Mouse (Mus musculus): ENCODE results near the gene Atp6v0b. TPM values are rescaled to one million over a fixed set of nuclear protein-coding genes. Genes with fewer than 3 reads are reported as not detected.

Atp6v0b gene
- polyA plus RNA-seq, 1 experiment from 2014 or later = 346 TPM

DNA sequence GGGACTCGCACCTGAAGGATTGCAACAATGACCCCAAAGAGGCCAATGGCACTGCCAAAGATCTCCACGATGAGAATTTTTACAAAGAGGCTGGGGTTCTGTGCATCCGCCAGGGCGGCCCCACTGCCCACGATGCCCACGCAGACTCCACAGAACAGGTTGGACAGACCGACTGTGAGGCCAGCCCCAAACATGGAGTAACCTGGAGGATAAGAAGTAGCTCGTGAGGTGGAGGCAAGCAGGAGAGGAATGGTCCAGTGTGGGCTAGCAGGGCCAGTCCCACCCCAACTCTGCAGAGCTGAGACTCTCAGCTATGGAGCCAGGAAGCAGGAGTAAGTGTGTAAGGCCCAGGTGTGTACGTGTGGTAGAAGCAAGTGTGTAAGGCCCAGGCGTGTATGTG, 2.0 kb downstream of the Atp6v0b start:
- no peak overlapping the region for H3K27ac ChIP-seq (ENCODE audit: low read length)
- H3K36me3 ChIP-seq (ENCODE audit: insufficient read depth, low read length) = peaks cover 11% of the 10 kb centered on the region; the same call in 1 of the 2 replicates
- no peak for ATAC-seq
- peaks cover 10% of the 10 kb centered on the region; the same call in 1 of the 2 replicates for H3K4me1 ChIP-seq (ENCODE audit: insufficient read depth, low read depth, low read length)
- H3K9ac ChIP-seq (replicated peaks; ENCODE audit: low read depth) = no peak overlapping the region
- no peak overlapping the region for H3K4me3 ChIP-seq (ENCODE audit: low read depth, low read length)
- no peaks in the 10 kb centered on the region for H3K27me3 ChIP-seq (replicated peaks; ENCODE audit: insufficient read depth, low read length)
- 93% methylated on average over 10 of the region's 10 CpGs for WGBS
- H3K9me3 ChIP-seq (ENCODE audit: low read length) = no peaks in the 10 kb centered on the region
- TF ChIP-seq EP300 (IDR thresholded peaks at IDR 0.05) (no peak), CTCF (IDR thresholded peaks at IDR 0.05) (no peak)
- no peak for DNase-seq (ENCODE audit: low spot score)
- no peak overlapping the region for H3K4me2 ChIP-seq (replicated peaks; ENCODE audit: low read depth, low read length)

DNA sequence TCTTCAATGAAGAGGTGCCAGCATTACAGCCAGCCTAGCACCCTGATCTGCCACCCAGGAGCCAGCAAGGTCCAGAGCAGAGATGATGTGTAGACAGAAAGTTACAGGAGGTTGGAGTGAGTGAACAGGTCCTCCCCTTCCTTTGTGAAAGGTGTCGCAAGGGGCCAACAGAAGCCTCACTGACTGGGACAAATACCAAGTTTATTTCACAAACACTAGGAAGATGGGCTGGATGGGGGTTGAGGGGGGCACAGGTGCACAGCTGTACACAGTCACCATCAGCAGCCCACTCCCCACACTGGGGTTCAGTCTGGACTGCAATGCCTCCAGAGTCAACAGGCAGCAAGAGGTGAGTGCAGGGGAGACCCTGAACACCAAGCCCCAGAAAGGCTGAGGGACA, 3.0 kb downstream of the Atp6v0b start:
- DNase-seq (ENCODE audit: low spot score) (no peak), ATAC-seq (no peak)
- no peak overlapping the region for H3K4me2 ChIP-seq (replicated peaks; ENCODE audit: low read depth, low read length)
- H3K9ac ChIP-seq (replicated peaks; ENCODE audit: low read depth) = no peak overlapping the region
- no peak overlapping the region for H3K4me3 ChIP-seq (ENCODE audit: low read depth, low read length)
- peaks cover 11% of the 10 kb centered on the region; the same call in 1 of the 2 replicates for H3K36me3 ChIP-seq (ENCODE audit: insufficient read depth, low read length)
- 100% methylated on average over 1 of the region's 1 CpGs for WGBS
- peaks cover 10% of the 10 kb centered on the region; the same call in 1 of the 2 replicates for H3K4me1 ChIP-seq (ENCODE audit: insufficient read depth, low read depth, low read length)
- TF ChIP-seq CTCF (IDR thresholded peaks at IDR 0.05) = no peak
- no peaks in the 10 kb centered on the region for H3K27me3 ChIP-seq (replicated peaks; ENCODE audit: insufficient read depth, low read length)
- no peaks in the 10 kb centered on the region for H3K9me3 ChIP-seq (ENCODE audit: low read length)
- no peak overlapping the region for H3K27ac ChIP-seq (ENCODE audit: low read length)

DNA sequence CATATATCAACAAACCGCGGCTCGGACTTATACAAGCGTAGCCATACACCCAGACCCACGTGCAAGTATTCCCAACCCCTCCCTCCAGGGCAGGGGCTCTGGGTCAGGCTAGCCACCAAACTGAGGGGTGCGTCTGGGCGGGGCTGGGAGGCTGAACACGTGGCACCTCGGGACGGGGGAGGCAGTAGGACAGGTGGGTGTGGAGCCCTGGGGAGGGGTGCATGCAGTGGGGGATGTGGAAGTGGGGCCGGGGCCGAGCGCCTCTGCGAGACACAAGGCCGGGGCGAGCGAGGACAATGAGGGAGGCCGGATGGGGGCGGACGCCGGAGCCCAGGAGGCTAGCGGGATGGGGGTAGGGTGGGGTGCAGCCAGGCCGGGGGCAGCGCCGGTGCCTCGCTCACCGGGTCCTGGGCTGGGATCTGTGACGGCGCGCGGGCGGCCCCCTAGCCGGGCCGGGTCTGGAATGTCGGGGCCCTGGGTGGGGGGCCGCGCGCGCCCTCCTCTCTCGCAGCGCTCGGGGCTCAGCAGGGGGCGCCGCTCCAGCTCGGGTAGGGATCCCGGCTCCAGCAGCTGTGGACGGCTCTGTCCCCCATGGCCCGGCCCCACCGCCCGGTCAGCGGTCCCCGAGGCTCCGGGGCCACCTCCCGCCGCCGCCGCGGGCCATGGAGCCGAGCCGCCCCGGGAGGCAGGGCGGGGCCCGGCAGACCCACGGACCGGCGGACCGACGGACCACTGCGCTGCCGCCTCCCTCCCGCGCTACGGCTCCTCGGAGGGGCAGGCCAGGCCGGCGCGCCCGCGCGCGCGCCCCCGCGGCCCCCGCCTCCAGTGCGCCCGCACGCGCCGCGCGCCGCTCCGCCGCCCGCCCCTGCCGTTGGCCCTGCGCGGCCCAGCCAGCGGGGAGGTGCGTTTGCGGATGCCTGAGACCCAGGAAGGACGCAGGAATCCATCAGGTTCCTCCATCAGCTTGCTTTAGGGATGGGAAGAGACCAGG, 4.1 kb downstream of the Atp6v0b start, which contains the start of gene B4galt2:
TSS of gene B4galt2 (minus strand) at position 787 of the 991 bp plus-strand sequence.
- TF ChIP-seq CTCF (IDR thresholded peaks at IDR 0.05) (peak; percentile 50), EP300 (IDR thresholded peaks at IDR 0.05) (no peak)
- Histone ChIP-seq H3K4me2 (replicated peaks; ENCODE audit: low read depth, low read length) (peak within 1 kb of the TSS; percentile 96), H3K4me3 (ENCODE audit: low read depth, low read length) (peak within 1 kb of the TSS; percentile 65), H3K9me3 (ENCODE audit: low read length) (no peaks in the 10 kb centered on the region), H3K36me3 (ENCODE audit: insufficient read depth, low read length) (peaks cover 11% of the 10 kb centered on the region; the same call in 1 of the 2 replicates), H3K9ac (replicated peaks; ENCODE audit: low read depth) (peak within 1 kb of the TSS; percentile 44), H3K27me3 (replicated peaks; ENCODE audit: insufficient read depth, low read length) (no peaks in the 10 kb centered on the region), H3K27ac (ENCODE audit: low read length) (no peak within 1 kb of the TSS), H3K4me1 (ENCODE audit: insufficient read depth, low read depth, low read length) (peaks cover 10% of the 10 kb centered on the region; the same call in 1 of the 2 replicates)
- under 1% methylated on average over 35 of the region's 103 CpGs for WGBS
- ATAC-seq (peak; percentile 27), DNase-seq (ENCODE audit: low spot score) (peak; percentile 60)

DNA sequence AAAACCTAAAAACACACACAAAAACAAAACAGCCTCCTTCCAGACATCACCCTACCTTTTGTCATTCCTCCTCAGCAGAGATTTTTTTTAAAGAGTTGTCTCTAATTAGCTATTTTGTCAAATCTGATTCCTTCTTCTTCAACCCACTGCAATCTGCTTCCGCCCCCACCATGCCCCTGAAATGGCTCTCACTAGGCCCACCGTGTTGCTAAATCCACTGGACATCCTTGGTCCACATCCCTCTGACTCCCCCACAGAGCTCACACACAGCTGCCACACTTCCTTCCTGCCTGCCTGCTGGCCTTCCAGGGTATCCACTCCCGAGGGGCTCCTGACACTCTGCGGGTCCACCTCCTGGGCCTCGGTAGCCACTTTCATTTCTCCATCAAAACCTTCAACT, 8.4 kb downstream of the Atp6v0b start:
- Histone ChIP-seq H3K27ac (ENCODE audit: low read length) (no peak overlapping the region), H3K27me3 (replicated peaks; ENCODE audit: insufficient read depth, low read length) (no peaks in the 10 kb centered on the region), H3K9me3 (ENCODE audit: low read length) (no peaks in the 10 kb centered on the region), H3K4me1 (ENCODE audit: insufficient read depth, low read depth, low read length) (0 out of 2 replicates have a peak, but pooled peaks cover 3% of the 10 kb centered on the region), H3K9ac (replicated peaks; ENCODE audit: low read depth) (no peak overlapping the region), H3K4me3 (ENCODE audit: low read depth, low read length) (no peak overlapping the region), H3K4me2 (replicated peaks; ENCODE audit: low read depth, low read length) (no peak overlapping the region), H3K36me3 (ENCODE audit: insufficient read depth, low read length) (no peaks in the 10 kb centered on the region)
- TF ChIP-seq CTCF (IDR thresholded peaks at IDR 0.05) = no peak
- no peak for TF ChIP-seq EP300 (IDR thresholded peaks at IDR 0.05)
- no peak for DNase-seq (ENCODE audit: low spot score)
- 66% methylated on average over 5 of the region's 5 CpGs for WGBS
- ATAC-seq = no peak

DNA sequence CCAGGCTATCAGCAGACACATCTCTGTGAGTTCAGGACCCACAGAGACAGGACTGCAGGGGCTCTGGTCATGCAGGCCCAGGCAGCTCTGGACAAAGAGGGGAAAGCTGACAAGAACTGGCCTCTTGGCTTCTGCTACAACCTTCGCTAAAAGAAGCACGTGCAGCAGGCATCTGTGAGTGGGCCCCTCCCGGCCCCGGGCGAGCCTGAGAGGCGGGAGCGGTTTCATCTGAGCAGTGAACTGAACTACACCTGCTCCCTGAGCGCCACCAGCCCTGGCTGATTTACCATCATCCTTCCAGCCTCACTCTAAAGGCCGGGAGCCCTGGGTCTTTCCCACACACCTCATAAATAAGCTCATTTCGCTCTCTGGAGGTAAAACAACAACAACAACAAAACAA, 8.8 kb downstream of the Atp6v0b start:
- Histone ChIP-seq H3K9ac (replicated peaks; ENCODE audit: low read depth) (no peak overlapping the region), H3K4me3 (ENCODE audit: low read depth, low read length) (no peak overlapping the region), H3K36me3 (ENCODE audit: insufficient read depth, low read length) (no peaks in the 10 kb centered on the region), H3K27me3 (replicated peaks; ENCODE audit: insufficient read depth, low read length) (no peaks in the 10 kb centered on the region), H3K4me2 (replicated peaks; ENCODE audit: low read depth, low read length) (no peak overlapping the region), H3K9me3 (ENCODE audit: low read length) (no peaks in the 10 kb centered on the region), H3K4me1 (ENCODE audit: insufficient read depth, low read depth, low read length) (no peaks in the 10 kb centered on the region), H3K27ac (ENCODE audit: low read length) (no peak overlapping the region)
- DNase-seq (ENCODE audit: low spot score) (no peak), ATAC-seq (no peak)
- WGBS = 54% methylated on average over 9 of the region's 10 CpGs
- TF ChIP-seq CTCF (IDR thresholded peaks at IDR 0.05) (no peak), EP300 (IDR thresholded peaks at IDR 0.05) (no peak)

DNA sequence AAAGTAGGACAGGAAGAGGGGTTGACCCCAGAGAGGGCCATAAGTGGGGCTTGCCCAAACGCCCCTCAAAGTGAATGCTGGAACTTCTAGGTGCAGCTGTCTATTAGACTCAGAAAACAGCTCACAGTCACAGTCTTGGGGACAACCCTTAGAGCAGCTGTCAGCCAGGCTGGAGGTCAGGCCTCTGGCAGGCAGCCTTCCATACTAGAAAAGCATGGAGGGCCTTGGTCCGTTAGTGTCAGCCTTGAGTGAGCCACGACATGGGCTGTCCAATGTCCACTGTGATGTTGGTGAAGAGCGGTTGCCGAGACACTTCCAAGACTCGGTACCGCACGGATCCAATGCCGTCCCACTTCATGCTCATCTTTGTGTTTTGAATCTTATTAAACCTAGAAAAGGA, 13.5 kb downstream of the Atp6v0b start:
- no peak overlapping the region for H3K27ac ChIP-seq (ENCODE audit: low read length)
- H3K36me3 ChIP-seq (ENCODE audit: insufficient read depth, low read length) = no peaks in the 10 kb centered on the region
- no peaks in the 10 kb centered on the region for H3K27me3 ChIP-seq (replicated peaks; ENCODE audit: insufficient read depth, low read length)
- TF ChIP-seq EP300 (IDR thresholded peaks at IDR 0.05) = no peak
- TF ChIP-seq CTCF (IDR thresholded peaks at IDR 0.05) = no peak
- DNase-seq (ENCODE audit: low spot score) (no peak), ATAC-seq (no peak)
- H3K9ac ChIP-seq (replicated peaks; ENCODE audit: low read depth) = no peak overlapping the region
- H3K4me3 ChIP-seq (ENCODE audit: low read depth, low read length) = no peak overlapping the region
- no peaks in the 10 kb centered on the region for H3K4me1 ChIP-seq (ENCODE audit: insufficient read depth, low read depth, low read length)
- H3K4me2 ChIP-seq (replicated peaks; ENCODE audit: low read depth, low read length) = no peak overlapping the region
- no peaks in the 10 kb centered on the region for H3K9me3 ChIP-seq (ENCODE audit: low read length)
- WGBS = 86% methylated on average over 9 of the region's 9 CpGs
